Mouse (Mus musculus): ENCODE measurements around the gene Bmi1.

Bmi1 gene

GRCm38 (mm10) chr2:18676936-18677491, at the start of gene Bmi1:
TSS of gene Bmi1 (plus strand) at chr2:18677018.
- no peak for DNase-seq (ENCODE audit: low read depth, low spot score)

- no peak for DNase-seq (ENCODE audit: low read depth, low spot score)
These were observed 46.3 kb upstream of the Bmi1 start for GRCm38 (mm10) chr2:18630547-18630946.

- no peak for DNase-seq (ENCODE audit: low read depth, low spot score)
These were observed 41.8 kb upstream of the Bmi1 start for GRCm38 (mm10) chr2:18635052-18635451.

GRCm38 (mm10) chr2:18648563-18648962, 28.3 kb upstream of the Bmi1 start:
- DNase-seq (ENCODE audit: low read depth, low spot score), result no peak

- no peak for DNase-seq (ENCODE audit: low read depth, low spot score)
These were observed 22.0 kb upstream of the Bmi1 start for GRCm38 (mm10) chr2:18654821-18655220.

- DNase-seq (ENCODE audit: low read depth, low spot score), result no peak
These were observed 12.8 kb upstream of the Bmi1 start for GRCm38 (mm10) chr2:18664003-18664402.

GRCm38 (mm10) chr2:18671041-18671440, 5.8 kb upstream of the Bmi1 start:
- DNase-seq (ENCODE audit: low read depth, low spot score), result no peak

GRCm38 (mm10) chr2:18672133-18672765, 4.6 kb upstream of the Bmi1 start, which contains the start of gene Commd3:
TSS of gene Commd3 (plus strand) at chr2:18672384.
- peak; percentile 92 for DNase-seq (ENCODE audit: low read depth, low spot score)

GRCm38 (mm10) chr2:18672766-18673164, 4.1 kb upstream of the Bmi1 start:
- DNase-seq (ENCODE audit: low read depth, low spot score), result no peak

GRCm38 (mm10) chr2:18673766-18674165, 3.1 kb upstream of the Bmi1 start:
- DNase-seq (ENCODE audit: low read depth, low spot score), result no peak

- DNase-seq (ENCODE audit: low read depth, low spot score), result no peak
These were observed 2.5 kb upstream of the Bmi1 start for GRCm38 (mm10) chr2:18674193-18674902.

- DNase-seq (ENCODE audit: low read depth, low spot score), result no peak
These were observed 949 bp upstream of the Bmi1 start for GRCm38 (mm10) chr2:18675681-18676456.

- peak; percentile 93 for DNase-seq (ENCODE audit: low read depth, low spot score)
These were observed 322 bp upstream of the Bmi1 start for GRCm38 (mm10) chr2:18676457-18676935.

- no peak for DNase-seq (ENCODE audit: low read depth, low spot score)
These were observed 1.0 kb downstream of the Bmi1 start for GRCm38 (mm10) chr2:18677631-18678471.

- DNase-seq (ENCODE audit: low read depth, low spot score), result no peak
These were observed 2.9 kb downstream of the Bmi1 start for GRCm38 (mm10) chr2:18679701-18680100.

GRCm38 (mm10) chr2:18680501-18680900, 3.7 kb downstream of the Bmi1 start:
- DNase-seq (ENCODE audit: low read depth, low spot score), result no peak

GRCm38 (mm10) chr2:18680961-18681360, 4.1 kb downstream of the Bmi1 start:
- DNase-seq (ENCODE audit: low read depth, low spot score), result no peak

GRCm38 (mm10) chr2:18684062-18684461, 7.2 kb downstream of the Bmi1 start:
- no peak for DNase-seq (ENCODE audit: low read depth, low spot score)

GRCm38 (mm10) chr2:18686386-18686785, 9.6 kb downstream of the Bmi1 start:
- DNase-seq (ENCODE audit: low read depth, low spot score), result no peak

GRCm38 (mm10) chr2:18686826-18687519, 10.2 kb downstream of the Bmi1 start:
- no peak for DNase-seq (ENCODE audit: low read depth, low spot score)
